Mouse (Mus musculus) olfactory bulb, adult 2 months (tissue): ENCODE results near the gene Pik3r4.

Experiments
- CTCF ChIP-seq: fragments of 200-500 bp; IDR thresholded peaks from 2 replicates; pipeline ENCODE4 v1.5.1; 2012; ENCODE audit warnings: low read depth, mild to moderate bottlenecking, low read length, moderate library complexity; ENCODE audit not compliant: insufficient read depth
- POLR2A ChIP-seq: fragments of 200-500 bp; IDR thresholded peaks from 2 replicates; pipeline ENCODE4 v1.6.1; 2012; ENCODE audit warnings: mild to moderate bottlenecking, low read depth, low read length, moderate library complexity; ENCODE audit not compliant: insufficient read depth

DNA sequence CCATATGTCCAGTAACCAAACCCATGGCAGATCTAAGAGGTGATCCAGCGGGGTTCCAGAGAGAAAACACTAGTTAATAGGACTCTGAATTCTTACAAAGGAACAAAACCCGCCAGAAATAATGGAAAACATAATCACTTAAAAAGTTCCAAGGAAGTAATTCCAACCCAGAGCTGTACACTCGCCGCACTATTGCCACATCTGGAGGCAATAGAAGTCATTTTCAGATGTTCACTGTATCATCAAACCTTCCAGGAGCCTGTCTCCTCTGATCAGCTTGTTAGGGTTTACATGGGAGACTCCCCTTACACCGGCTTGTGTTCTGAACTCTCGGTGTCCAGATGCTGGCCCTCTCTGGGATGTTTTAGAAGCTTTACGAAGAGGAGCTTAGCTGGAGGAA is 76.6 kb downstream of the Pik3r4 start:
- no peak for TF ChIP-seq CTCF
- no peak for TF ChIP-seq POLR2A
